9 mouse cellular contexts compared by ENCODE assay signal in genomic region chr19:47446130-47446529, GRCm38 (mm10). TPM values are rescaled to one million over a fixed set of nuclear protein-coding genes. Genes with fewer than 3 reads are reported as not detected.
DNase-seq lines count a peak whose midpoint lies in the region; ATAC-seq and TF ChIP-seq lines count a peak whose summit lies in the region.
"Had no signal": no experiment of that assay in that cellular context is flagged by ENCODE, and none has a peak within 500 bp of the region (broad histone marks: within the 10 kb centered on the region; RNA-seq: fewer than 3 reads in every experiment).

No protein-coding gene starts in this region.

- H3K36me3 ChIP-seq in liver, adult 2 months (ENCODE audit: control insufficient read depth, insufficient read depth, low read length): no peaks in the 10 kb centered on the region
- no peaks in the 10 kb centered on the region for H3K36me3 ChIP-seq in limb, embryonic 10.5 days

- 17% methylated on average over 9 of the region's 9 CpGs for WGBS in liver, adult 2 months
- WGBS in limb, embryonic 10.5 days: 82% methylated on average over 9 of the region's 9 CpGs

- no peaks in the 10 kb centered on the region for H3K9me3 ChIP-seq in limb, embryonic 10.5 days (replicated peaks)

- H3K9ac ChIP-seq in liver, adult 2 months (ENCODE audit: low read depth, low read length): peak overlapping the region; percentile 61

- no peak for TF ChIP-seq CTCF in liver, adult 2 months (IDR thresholded peaks at IDR 0.05; ENCODE audit: low read depth, low read length)

- peaks cover 49% of the 10 kb centered on the region for H3K4me1 ChIP-seq in liver, adult 2 months (ENCODE audit: control insufficient read depth, insufficient read depth, low read length)
- H3K4me1 ChIP-seq in limb, embryonic 10.5 days: peaks cover 91% of the 10 kb centered on the region

- H3K4me3 ChIP-seq in liver, adult 2 months (ENCODE audit: insufficient read depth, low read depth, low read length): no peak overlapping the region
- H3K4me3 ChIP-seq in limb, embryonic 10.5 days: no peak overlapping the region

- peaks cover 51% of the 10 kb centered on the region for H3K79me2 ChIP-seq in liver, adult 2 months (ENCODE audit: control insufficient read depth, insufficient read depth, low read length)

- no peak for TF ChIP-seq POLR2A in liver, adult 2 months (IDR thresholded peaks at IDR 0.05; ENCODE audit: extremely low read depth, insufficient read depth, low read length)

- ATAC-seq in CD4-positive, CD25-positive, alpha-beta regulatory T cell, adult 4 months: no peak
- ATAC-seq: Patski had no signal

- peak overlapping the region; percentile 96 for H3K27ac ChIP-seq in liver, adult 2 months (replicated peaks; ENCODE audit: insufficient read depth, low read depth, low read length)
- H3K27ac ChIP-seq in limb, embryonic 10.5 days: 0 out of 2 replicates have a peak overlapping the region, but pooled peaks have one; percentile 20

- DNase-seq in CD4-positive, CD25-positive, alpha-beta regulatory T cell, adult 2 months (ENCODE audit: low read depth, low spot score): peak; percentile 30
- peak; percentile 94 for DNase-seq in liver, adult 2 months (ENCODE audit: extremely low read depth, low read depth, low spot score)
- DNase-seq in liver: no peak
- DNase-seq in limb, embryonic 10.5 days (ENCODE audit: low spot score): no peak
- DNase-seq in naive thymus-derived CD4-positive, alpha-beta T cell, adult 2 months (ENCODE audit: low read depth): peak; percentile 38
- DNase-seq in left cerebral cortex, adult 11 months (ENCODE audit: low spot score): no peak
- no peak for DNase-seq in gastrocnemius, postnatal 25 days

- no peaks in the 10 kb centered on the region for H3K27me3 ChIP-seq in liver, adult 2 months (ENCODE audit: control insufficient read depth, insufficient read depth, low read length)
- H3K27me3 ChIP-seq in limb, embryonic 10.5 days (ENCODE audit: low read depth, poor library complexity, severe bottlenecking): no peaks in the 10 kb centered on the region
- H3K27me3 ChIP-seq: Patski had no signal

RNA-seq across cellular contexts. Expression of gene Sh3pxd2a, which starts 18.1 kb away (rescaled TPM):
- 1 to 10 TPM in 1 of 2 experiments, under 1 TPM in 1; 0.60 to 1.9 TPM for polyA plus RNA-seq in CD4-positive, CD25-positive, alpha-beta regulatory T cell, adult 4 months (2017; shearing (Covaris generic))
- total RNA-seq in liver, adult 2 months (2014; rRNA removed): 4.2 and 7.0 TPM in 2 replicates
- polyA plus RNA-seq in liver, adult 2 months (2012; rRNA removed): 10.0 and 13.9 TPM in 2 replicates
- 3.1 and 3.8 TPM in 2 replicates for polyA plus RNA-seq in limb, embryonic 10.5 days (2016; fragmentation: Nextera tagmentation; extraction: Ambion mirVana)
- total RNA-seq in gastrocnemius, postnatal 25 days (2021): 10 to 100 TPM; 37.8 to 46.3 TPM

Comparison
In these comparisons a context has a peak if more than half of its experiments do, and no peak if none do; other contexts are left out.
1. DNase-seq: peak in CD4-positive, CD25-positive, alpha-beta regulatory T cell, adult 2 months (single experiment), liver, adult 2 months (single experiment) and naive thymus-derived CD4-positive, alpha-beta T cell, adult 2 months (single experiment); none in liver (single experiment), limb, embryonic 10.5 days (single experiment), left cerebral cortex, adult 11 months (single experiment) and gastrocnemius, postnatal 25 days (single experiment).